Mouse (Mus musculus): ENCODE data around the gene Rarg. TPM values are rescaled to one million over a fixed set of nuclear protein-coding genes. Genes with fewer than 3 reads are reported as not detected.

The Rarg gene
- polyA plus RNA-seq, 1 experiment from 2014 or later = 2.5 TPM

DNA sequence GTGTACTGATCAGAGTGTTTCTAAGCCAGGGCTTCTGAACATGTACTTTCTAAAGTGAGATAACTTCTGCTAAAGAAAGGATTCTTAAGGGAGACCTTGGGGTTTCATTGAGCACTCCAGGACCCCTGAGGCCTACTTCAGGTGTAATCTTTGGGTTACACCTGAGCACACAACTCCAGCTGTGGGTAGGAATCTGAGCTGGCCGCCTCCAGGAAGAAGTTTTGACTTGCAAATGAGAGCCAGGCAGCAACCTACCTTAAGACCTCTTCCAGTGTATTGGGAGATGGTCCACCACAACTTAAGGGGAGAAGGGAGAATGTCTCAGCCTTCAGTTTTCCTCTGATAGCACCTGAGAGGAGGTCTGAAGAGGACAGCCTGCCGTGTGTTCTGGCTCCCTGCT, 43.2 kb downstream of the Rarg start:
- Histone ChIP-seq H3K4me2 (ENCODE audit: low read depth, low read length) (no peak overlapping the region), H3K9ac (ENCODE audit: low read depth, low read length) (no peak overlapping the region), H3K4me3 (ENCODE audit: low read depth, low read length) (no peak overlapping the region), H3K36me3 (ENCODE audit: control insufficient read depth, insufficient read depth) (peaks cover 23% of the 10 kb centered on the region), H3K9me3 (replicated peaks; ENCODE audit: control insufficient read depth, low read length) (no peaks in the 10 kb centered on the region), H3K4me1 (ENCODE audit: control insufficient read depth, low read depth, low read length) (no peaks in the 10 kb centered on the region), H3K27me3 (ENCODE audit: control insufficient read depth, insufficient read depth, low read depth, low read length) (no peaks in the 10 kb centered on the region), H3K27ac (ENCODE audit: low read length) (no peak overlapping the region)
- ATAC-seq (ENCODE audit: low read depth) = no peak
- 61% methylated on average over 2 of the region's 2 CpGs for WGBS (ENCODE audit: insufficient replicate concordance)

DNA sequence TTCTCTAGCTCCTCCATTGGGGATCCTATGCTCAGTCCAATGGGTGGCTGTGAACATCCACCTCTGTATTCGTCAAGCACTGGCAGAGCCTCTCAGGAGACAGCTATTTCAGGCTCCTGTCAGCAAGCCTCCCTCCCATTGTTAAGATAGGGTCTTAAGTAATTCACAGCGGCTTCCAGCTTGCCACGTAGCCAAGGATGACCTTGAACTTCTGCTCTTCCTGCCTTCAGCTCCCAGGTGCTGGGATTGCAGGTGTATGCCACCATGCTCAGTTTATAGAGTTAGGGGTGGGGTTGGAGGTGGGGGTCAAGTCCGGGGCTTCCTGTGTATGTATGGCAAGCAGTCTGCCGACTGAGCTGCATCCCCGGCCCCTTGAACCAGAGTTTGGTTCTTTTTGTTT, 45.4 kb downstream of the Rarg start:
- H3K36me3 ChIP-seq (ENCODE audit: control insufficient read depth, insufficient read depth) = peaks cover 41% of the 10 kb centered on the region
- H3K27me3 ChIP-seq (ENCODE audit: control insufficient read depth, insufficient read depth, low read depth, low read length) = no peaks in the 10 kb centered on the region
- no peak for ATAC-seq (ENCODE audit: low read depth)
- no peak overlapping the region for H3K4me2 ChIP-seq (ENCODE audit: low read depth, low read length)
- H3K4me3 ChIP-seq (ENCODE audit: low read depth, low read length) = no peak overlapping the region
- no peaks in the 10 kb centered on the region for H3K9me3 ChIP-seq (replicated peaks; ENCODE audit: control insufficient read depth, low read length)
- no peaks in the 10 kb centered on the region; the same call in 1 of the 2 replicates for H3K4me1 ChIP-seq (ENCODE audit: control insufficient read depth, low read depth, low read length)
- H3K27ac ChIP-seq (ENCODE audit: low read length) = no peak overlapping the region
- 86% methylated on average over 6 of the region's 6 CpGs for WGBS (ENCODE audit: insufficient replicate concordance)
- H3K9ac ChIP-seq (ENCODE audit: low read depth, low read length) = no peak overlapping the region

DNA sequence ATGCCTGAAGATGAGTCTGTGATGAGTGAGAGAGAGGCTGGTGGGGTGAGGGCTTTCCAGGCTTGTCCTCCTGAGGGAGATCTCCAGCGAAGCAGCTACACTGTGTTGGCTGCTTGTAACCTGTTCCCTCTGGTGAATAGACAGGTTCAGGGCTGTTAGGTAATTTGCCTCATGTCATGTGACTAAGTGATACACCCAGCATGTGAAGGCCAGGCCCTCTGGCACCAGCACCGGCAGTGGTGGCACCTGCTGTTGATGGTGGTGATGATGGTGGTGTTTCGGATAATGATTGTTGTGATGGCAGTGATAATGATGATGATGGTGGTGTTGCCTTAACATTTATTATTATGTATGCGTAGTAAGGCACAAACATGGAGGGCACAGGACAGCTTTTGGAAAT, 46.5 kb downstream of the Rarg start:
- no peaks in the 10 kb centered on the region for H3K27me3 ChIP-seq (ENCODE audit: control insufficient read depth, insufficient read depth, low read depth, low read length)
- no peaks in the 10 kb centered on the region; the same call in none of the 2 replicates for H3K4me1 ChIP-seq (ENCODE audit: control insufficient read depth, low read depth, low read length)
- H3K4me3 ChIP-seq (ENCODE audit: low read depth, low read length) = no peak overlapping the region
- H3K9me3 ChIP-seq (replicated peaks; ENCODE audit: control insufficient read depth, low read length) = no peaks in the 10 kb centered on the region
- ATAC-seq (ENCODE audit: low read depth) = 0 out of 2 replicates have a peak, but pooled peaks have one; percentile 13
- H3K9ac ChIP-seq (ENCODE audit: low read depth, low read length) = no peak overlapping the region
- H3K36me3 ChIP-seq (ENCODE audit: control insufficient read depth, insufficient read depth) = peaks cover 46% of the 10 kb centered on the region
- 84% methylated on average over 4 of the region's 4 CpGs for WGBS (ENCODE audit: insufficient replicate concordance)
- H3K27ac ChIP-seq (ENCODE audit: low read length) = no peak overlapping the region
- no peak overlapping the region for H3K4me2 ChIP-seq (ENCODE audit: low read depth, low read length)

DNA sequence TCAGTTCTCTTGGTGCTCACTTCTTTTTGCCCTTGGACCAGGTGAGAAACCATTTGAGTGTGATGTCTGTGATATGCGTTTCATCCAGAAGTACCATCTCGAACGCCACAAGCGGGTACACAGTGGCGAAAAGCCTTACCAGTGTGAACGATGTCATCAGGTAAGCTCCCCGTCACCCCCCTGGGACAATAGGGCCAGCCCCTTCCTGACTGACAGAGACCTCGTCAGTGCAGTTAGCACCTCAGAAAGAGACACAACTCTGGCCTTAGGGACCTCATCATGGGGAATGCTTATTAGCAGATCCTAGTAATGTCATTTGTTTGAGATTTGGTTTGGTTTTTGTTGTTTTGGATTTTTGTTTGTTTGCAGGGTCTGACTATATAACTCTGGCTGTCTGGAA, 48.2 kb downstream of the Rarg start:
- H3K4me3 ChIP-seq (ENCODE audit: low read depth, low read length) = no peak overlapping the region
- peaks cover 10% of the 10 kb centered on the region for H3K4me1 ChIP-seq (ENCODE audit: control insufficient read depth, low read depth, low read length)
- H3K27ac ChIP-seq (ENCODE audit: low read length) = no peak overlapping the region
- no peak overlapping the region for H3K9ac ChIP-seq (ENCODE audit: low read depth, low read length)
- ATAC-seq (ENCODE audit: low read depth) = no peak
- H3K4me2 ChIP-seq (ENCODE audit: low read depth, low read length) = no peak overlapping the region
- H3K27me3 ChIP-seq (ENCODE audit: control insufficient read depth, insufficient read depth, low read depth, low read length) = no peaks in the 10 kb centered on the region
- H3K9me3 ChIP-seq (replicated peaks; ENCODE audit: control insufficient read depth, low read length) = no peaks in the 10 kb centered on the region
- 87% methylated on average over 8 of the region's 8 CpGs for WGBS (ENCODE audit: insufficient replicate concordance)
- H3K36me3 ChIP-seq (ENCODE audit: control insufficient read depth, insufficient read depth) = peaks cover 44% of the 10 kb centered on the region

DNA sequence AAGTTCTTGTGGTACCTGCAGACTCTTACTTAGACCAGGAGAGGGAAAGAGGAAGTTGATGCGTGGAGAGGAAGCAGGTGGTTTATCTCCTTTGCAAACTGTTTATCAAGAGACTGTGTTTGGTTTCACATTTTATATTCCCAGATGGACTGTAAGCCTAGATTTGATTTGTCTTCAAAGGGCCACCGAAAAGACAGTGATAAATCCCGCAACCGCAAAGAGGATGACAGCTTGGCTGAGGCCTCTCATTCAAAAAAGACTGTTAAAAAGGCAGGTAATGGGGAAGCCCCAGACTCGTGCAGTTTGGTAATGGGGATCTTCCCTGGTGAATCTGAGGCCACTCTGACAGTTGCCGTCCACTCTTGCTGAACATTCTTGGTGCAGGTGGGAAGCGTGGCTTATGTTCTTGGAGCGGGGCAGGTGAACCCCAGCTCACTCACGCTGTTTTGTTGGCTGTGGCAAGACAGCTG, 49.2 kb downstream of the Rarg start:
- H3K27ac ChIP-seq (ENCODE audit: low read length) = no peak overlapping the region
- H3K4me3 ChIP-seq (ENCODE audit: low read depth, low read length) = no peak overlapping the region
- peaks cover 42% of the 10 kb centered on the region for H3K36me3 ChIP-seq (ENCODE audit: control insufficient read depth, insufficient read depth)
- no peak for ATAC-seq (ENCODE audit: low read depth)
- no peaks in the 10 kb centered on the region for H3K9me3 ChIP-seq (replicated peaks; ENCODE audit: control insufficient read depth, low read length)
- WGBS (ENCODE audit: insufficient replicate concordance) = 42% methylated on average over 9 of the region's 9 CpGs
- H3K9ac ChIP-seq (ENCODE audit: low read depth, low read length) = no peak overlapping the region
- no peaks in the 10 kb centered on the region for H3K27me3 ChIP-seq (ENCODE audit: control insufficient read depth, insufficient read depth, low read depth, low read length)
- H3K4me2 ChIP-seq (ENCODE audit: low read depth, low read length) = no peak overlapping the region
- H3K4me1 ChIP-seq (ENCODE audit: control insufficient read depth, low read depth, low read length) = peaks cover 10% of the 10 kb centered on the region

DNA sequence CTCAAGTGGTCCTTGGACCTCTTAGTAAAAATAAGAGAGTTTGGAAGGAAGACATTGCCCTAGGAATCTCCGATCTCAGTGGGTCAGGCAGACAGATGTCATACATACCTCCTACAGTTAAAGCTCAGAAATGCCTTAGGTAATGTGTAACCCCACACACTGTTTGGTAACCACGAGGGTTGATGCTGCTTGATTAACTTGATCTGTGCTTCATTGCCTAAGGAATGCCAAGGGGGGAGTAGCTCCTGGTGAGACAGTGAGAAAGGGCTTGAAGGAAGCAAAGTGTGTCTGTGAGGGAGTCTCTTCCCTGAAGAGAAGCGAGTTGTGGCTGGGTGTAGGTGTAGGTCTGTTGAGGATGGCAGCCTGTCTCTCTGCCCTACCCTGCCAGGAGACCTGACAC, 50.0 kb downstream of the Rarg start:
- Histone ChIP-seq H3K4me3 (ENCODE audit: low read depth, low read length) (no peak overlapping the region), H3K27ac (ENCODE audit: low read length) (no peak overlapping the region), H3K4me2 (ENCODE audit: low read depth, low read length) (no peak overlapping the region), H3K9me3 (replicated peaks; ENCODE audit: control insufficient read depth, low read length) (no peaks in the 10 kb centered on the region), H3K4me1 (ENCODE audit: control insufficient read depth, low read depth, low read length) (peaks cover 16% of the 10 kb centered on the region), H3K27me3 (ENCODE audit: control insufficient read depth, insufficient read depth, low read depth, low read length) (no peaks in the 10 kb centered on the region), H3K9ac (ENCODE audit: low read depth, low read length) (no peak overlapping the region), H3K36me3 (ENCODE audit: control insufficient read depth, insufficient read depth) (peaks cover 34% of the 10 kb centered on the region)
- WGBS (ENCODE audit: insufficient replicate concordance) = 66% methylated on average over 3 of the region's 3 CpGs
- no peak for ATAC-seq (ENCODE audit: low read depth)

DNA sequence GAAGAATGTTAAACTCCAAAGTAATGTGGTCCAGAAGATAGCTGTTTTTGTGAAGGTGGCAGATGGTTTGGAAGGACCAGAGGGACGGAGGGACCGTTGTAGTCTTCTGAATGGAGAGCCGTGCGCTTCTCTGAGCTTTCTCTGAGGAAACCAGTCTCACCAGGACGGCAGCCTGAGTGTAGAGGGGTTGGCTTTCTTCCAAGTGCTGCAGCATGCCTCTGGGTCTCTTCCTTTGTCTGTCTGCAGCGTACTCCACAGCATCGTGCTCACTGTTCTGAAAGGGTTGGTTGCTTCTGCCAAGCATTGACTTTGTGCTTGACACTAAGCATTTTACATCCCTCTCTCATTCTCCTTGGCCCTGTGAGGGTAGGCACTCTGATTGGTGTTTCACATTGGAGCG, 51.5 kb downstream of the Rarg start:
- Histone ChIP-seq H3K4me2 (ENCODE audit: low read depth, low read length) (0 out of 2 replicates have a peak overlapping the region, but pooled peaks have one; percentile 84), H3K27me3 (ENCODE audit: control insufficient read depth, insufficient read depth, low read depth, low read length) (no peaks in the 10 kb centered on the region), H3K9me3 (replicated peaks; ENCODE audit: control insufficient read depth, low read length) (no peaks in the 10 kb centered on the region), H3K36me3 (ENCODE audit: control insufficient read depth, insufficient read depth) (peaks cover 30% of the 10 kb centered on the region), H3K27ac (ENCODE audit: low read length) (no peak overlapping the region), H3K4me3 (ENCODE audit: low read depth, low read length) (no peak overlapping the region), H3K4me1 (ENCODE audit: control insufficient read depth, low read depth, low read length) (peaks cover 19% of the 10 kb centered on the region), H3K9ac (ENCODE audit: low read depth, low read length) (no peak overlapping the region)
- 76% methylated on average over 8 of the region's 8 CpGs for WGBS (ENCODE audit: insufficient replicate concordance)
- no peak for ATAC-seq (ENCODE audit: low read depth)

DNA sequence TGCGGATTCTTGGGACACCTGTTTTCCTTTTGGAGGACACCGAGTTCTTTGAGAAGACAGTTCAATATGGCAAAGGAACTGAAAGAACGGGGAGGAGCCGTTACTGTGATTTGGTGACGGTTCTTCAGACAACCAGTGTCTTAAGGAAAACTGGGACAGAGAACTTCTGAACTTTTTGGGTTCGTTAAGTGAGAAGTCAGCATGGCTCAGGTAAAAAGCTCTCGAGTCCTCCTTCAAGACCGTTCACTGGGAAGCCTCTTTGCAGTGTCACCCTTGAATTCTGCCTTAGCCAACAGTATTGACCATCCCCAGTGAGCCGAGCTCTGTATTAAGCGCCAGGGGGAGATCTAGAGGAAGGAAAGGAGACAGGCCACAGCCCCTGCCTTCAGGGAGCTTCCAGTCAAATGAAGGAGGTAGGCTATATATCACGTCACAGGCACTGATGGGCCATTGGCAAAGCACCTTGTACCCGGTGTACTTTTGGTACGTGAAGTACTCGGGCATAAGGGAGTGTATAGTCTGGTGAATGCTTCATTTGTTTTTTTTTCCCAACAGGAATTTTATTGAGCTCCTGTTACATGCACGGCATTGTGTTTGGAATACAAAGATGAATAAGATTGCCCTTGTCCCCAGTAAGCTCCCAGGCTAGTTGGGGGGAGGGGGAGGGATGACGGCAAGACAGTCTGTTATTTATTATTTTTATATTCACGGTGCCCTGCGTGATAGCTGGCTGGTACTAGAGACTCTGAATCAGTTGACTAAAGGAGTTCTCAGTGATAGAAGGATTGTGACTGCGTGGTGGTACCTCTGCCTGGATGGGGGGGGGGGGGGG, 52.4 kb downstream of the Rarg start, which contains the start of gene Csad:
Gene Csad, minus strand, starts transcription at position 51 of the 832 bp plus-strand sequence.
- peak within 1 kb of the TSS; percentile 84 for H3K4me2 ChIP-seq (ENCODE audit: low read depth, low read length)
- H3K27ac ChIP-seq (ENCODE audit: low read length) = peak within 1 kb of the TSS; percentile 97
- H3K4me3 ChIP-seq (ENCODE audit: low read depth, low read length) = peak within 1 kb of the TSS; percentile 91
- WGBS (ENCODE audit: insufficient replicate concordance) = 72% methylated on average over 19 of the region's 19 CpGs
- no peaks in the 10 kb centered on the region for H3K9me3 ChIP-seq (replicated peaks; ENCODE audit: control insufficient read depth, low read length)
- H3K4me1 ChIP-seq (ENCODE audit: control insufficient read depth, low read depth, low read length) = peaks cover 19% of the 10 kb centered on the region
- peak within 1 kb of the TSS; percentile 93 for H3K9ac ChIP-seq (ENCODE audit: low read depth, low read length)
- no peaks in the 10 kb centered on the region for H3K27me3 ChIP-seq (ENCODE audit: control insufficient read depth, insufficient read depth, low read depth, low read length)
- no peak for ATAC-seq (ENCODE audit: low read depth)
- H3K36me3 ChIP-seq (ENCODE audit: control insufficient read depth, insufficient read depth) = peaks cover 25% of the 10 kb centered on the region

DNA sequence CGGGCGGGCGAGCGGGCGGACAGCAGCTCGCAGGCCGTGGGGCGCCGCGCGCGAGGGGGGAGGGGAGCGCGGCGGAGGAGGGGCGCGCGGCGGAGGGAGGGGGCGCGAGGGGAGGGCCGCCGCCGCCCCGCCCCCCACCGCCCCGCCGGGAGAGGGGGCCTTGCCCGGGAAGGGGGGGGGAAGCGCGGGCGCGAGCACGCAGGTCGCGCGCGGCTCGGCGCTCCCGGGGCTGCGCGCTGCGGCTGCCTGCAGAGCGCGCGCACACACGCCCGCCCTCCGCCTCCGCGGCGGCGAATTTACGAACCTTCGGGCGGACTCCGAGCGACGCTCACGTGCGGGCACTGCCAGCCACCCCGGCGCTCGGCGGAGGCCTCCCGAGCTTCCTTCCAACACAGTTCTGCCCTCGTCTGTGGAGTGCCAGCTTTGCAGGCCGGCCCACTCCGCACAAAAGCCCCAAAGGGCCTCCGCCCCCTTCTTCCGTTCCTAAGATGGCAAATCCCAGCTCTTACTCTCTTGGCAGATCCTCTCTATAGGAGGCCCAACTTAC, 53.4 kb downstream of the Rarg start:
- peak; percentile 63 for ATAC-seq (ENCODE audit: low read depth)
- Histone ChIP-seq H3K9ac (ENCODE audit: low read depth, low read length) (peak overlapping the region; percentile 93), H3K4me2 (ENCODE audit: low read depth, low read length) (peak overlapping the region; percentile 84), H3K27me3 (ENCODE audit: control insufficient read depth, insufficient read depth, low read depth, low read length) (no peaks in the 10 kb centered on the region), H3K27ac (ENCODE audit: low read length) (peak overlapping the region; percentile 97), H3K36me3 (ENCODE audit: control insufficient read depth, insufficient read depth) (peaks cover 21% of the 10 kb centered on the region), H3K4me1 (ENCODE audit: control insufficient read depth, low read depth, low read length) (peaks cover 19% of the 10 kb centered on the region), H3K4me3 (ENCODE audit: low read depth, low read length) (peak overlapping the region; percentile 91), H3K9me3 (replicated peaks; ENCODE audit: control insufficient read depth, low read length) (no peaks in the 10 kb centered on the region)
- WGBS (ENCODE audit: insufficient replicate concordance) = 0% methylated on average over 32 of the region's 72 CpGs

All from liver, embryonic 16.5 days (tissue).